Mouse (Mus musculus) stomach, postnatal 0 days (tissue): ENCODE data around the gene Tpk1. TPM values are rescaled to one million over a fixed set of nuclear protein-coding genes. Genes with fewer than 3 reads are reported as not detected.

Experiments used
- ATAC-seq: fragments of 200-750 bp; cut with Nextera tagmentation; 2 replicates; pipeline ENCODE4 v1.8.0; 2017; ENCODE audit not compliant: low FRiP score, low TSS enrichment
- DNase-seq: peaks from one replicate; pipeline ENCODE4 v3.0.0-alpha.2; 2016; ENCODE audit warnings: low spot score
- H3K27ac ChIP-seq: fragments of 300-500 bp; sonication (generic); replicated peaks from 2 replicates; pipeline ENCODE4 v1.5.1; 2014; ENCODE audit warnings: mild to moderate bottlenecking, control low read depth
- H3K27me3 ChIP-seq: fragments of 300-500 bp; sonication (generic); 2 replicates; pipeline ENCODE4 v1.6.1; 2014; ENCODE audit warnings: low read length; ENCODE audit not compliant: control insufficient read depth, insufficient read depth
- H3K36me3 ChIP-seq: fragments of 300-500 bp; sonication (generic); 2 replicates; pipeline ENCODE4 v1.6.1; 2014; ENCODE audit warnings: low read length, mixed read lengths; ENCODE audit not compliant: control insufficient read depth, insufficient read depth
- H3K4me1 ChIP-seq: fragments of 300-500 bp; sonication (generic); replicated peaks from 2 replicates; pipeline ENCODE4 v1.6.1; 2014; ENCODE audit warnings: antibody characterized with exemption; ENCODE audit not compliant: control insufficient read depth, insufficient read depth
- H3K4me2 ChIP-seq: fragments of 300-500 bp; sonication (generic); replicated peaks from 2 replicates; pipeline ENCODE4 v1.6.1; 2014; ENCODE audit warnings: low read depth, mild to moderate bottlenecking, control low read depth, moderate library complexity
- H3K4me3 ChIP-seq: fragments of 300-500 bp; sonication (generic); 2 replicates; pipeline ENCODE4 v1.5.1; 2014; ENCODE audit warnings: low read depth, low read length, control low read depth
- H3K9ac ChIP-seq: fragments of 300-500 bp; sonication (generic); 2 replicates; pipeline ENCODE4 v1.6.1; 2014; ENCODE audit warnings: mild to moderate bottlenecking, low read length, control low read depth, mixed read lengths
- H3K9me3 ChIP-seq: fragments of 300-500 bp; sonication (generic); 2 replicates; pipeline ENCODE4 v1.6.1; 2016; ENCODE audit warnings: low read length; ENCODE audit not compliant: control insufficient read depth
- CTCF ChIP-seq: IDR thresholded peaks from 2 replicates; pipeline ENCODE4 v1.5.1; 2016; ENCODE audit warnings: antibody characterized with exemption, low read depth, mild to moderate bottlenecking, moderate library complexity
- EP300 ChIP-seq: optimal IDR thresholded peaks from 2 replicates; pipeline ENCODE3; 2016; ENCODE audit warnings: antibody characterized with exemption
- WGBS: fragments of 180-500 bp; shearing (Covaris S2); extraction: QIAGEN DNeasy Blood & Tissue Kit; methylation state at CpG from one replicate; pipeline ENCODE4 v1.1.7; 2014; 5-methylcytosine and 5-hydroxymethylcytosine counted together
- polyA plus RNA-seq: library from polyadenylated mRNA; unstranded; fragments of >200 nt; fragmentation: Nextera tagmentation; extraction: Ambion mirVana; gene quantifications from 2 replicates; pipeline ENCODE4 v1.2.1, GENCODE M21; 2015

Tpk1 gene
- polyA plus RNA-seq, 1 experiment from 2014 or later: 21.4 TPM

GRCm38 (mm10) chr6:43442191-43442590 lies 223.9 kb downstream of the Tpk1 start:
- no peaks in the 10 kb centered on the region for H3K9me3 ChIP-seq
- no peak overlapping the region for H3K9ac ChIP-seq
- no peak overlapping the region for H3K4me2 ChIP-seq
- TF ChIP-seq CTCF (no peak), EP300 (no peak)
- WGBS: 79% methylated on average over 3 of the region's 3 CpGs
- H3K27me3 ChIP-seq: no peaks in the 10 kb centered on the region
- H3K36me3 ChIP-seq: no peaks in the 10 kb centered on the region
- ATAC-seq: no peak
- no peak overlapping the region for H3K4me3 ChIP-seq
- H3K4me1 ChIP-seq: no peaks in the 10 kb centered on the region
- H3K27ac ChIP-seq: no peak overlapping the region
- no peak for DNase-seq

DNA sequence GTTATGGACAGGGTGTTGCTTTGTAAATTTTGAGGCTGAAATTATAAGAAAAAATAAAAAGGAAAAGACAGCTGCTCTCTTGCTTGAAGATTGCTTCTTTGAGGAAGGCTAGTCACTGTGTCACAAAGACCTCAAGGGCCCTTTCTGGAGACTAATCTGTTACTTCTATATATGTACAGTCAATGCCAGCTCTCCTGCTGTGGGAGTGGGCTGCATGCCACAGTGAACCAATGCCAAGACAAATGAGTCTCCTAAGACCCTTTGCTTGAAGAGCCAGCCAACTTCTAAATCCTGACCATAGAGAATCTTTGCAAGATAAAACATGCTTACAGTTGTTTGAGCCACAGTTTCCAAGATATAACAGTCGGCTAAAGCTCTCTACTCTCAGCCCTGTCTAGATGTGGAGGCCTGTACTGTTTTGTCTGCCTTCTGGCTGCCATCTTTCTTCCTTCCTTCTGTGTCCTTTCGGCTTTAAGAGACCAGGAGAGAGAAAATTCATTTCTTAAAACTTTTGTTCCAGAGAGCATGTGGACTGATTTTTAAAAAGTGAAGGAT lies 230.0 kb downstream of the Tpk1 start:
- no peaks in the 10 kb centered on the region for H3K9me3 ChIP-seq
- H3K27ac ChIP-seq: no peak overlapping the region
- TF ChIP-seq CTCF: no peak
- TF ChIP-seq EP300: no peak
- H3K36me3 ChIP-seq: no peaks in the 10 kb centered on the region
- 52% methylated on average over 2 of the region's 2 CpGs for WGBS
- no peak overlapping the region for H3K4me2 ChIP-seq
- H3K4me1 ChIP-seq: no peaks in the 10 kb centered on the region
- H3K9ac ChIP-seq: no peak overlapping the region
- H3K27me3 ChIP-seq: no peaks in the 10 kb centered on the region
- H3K4me3 ChIP-seq: no peak overlapping the region
- ATAC-seq (no peak), DNase-seq (no peak)

DNA sequence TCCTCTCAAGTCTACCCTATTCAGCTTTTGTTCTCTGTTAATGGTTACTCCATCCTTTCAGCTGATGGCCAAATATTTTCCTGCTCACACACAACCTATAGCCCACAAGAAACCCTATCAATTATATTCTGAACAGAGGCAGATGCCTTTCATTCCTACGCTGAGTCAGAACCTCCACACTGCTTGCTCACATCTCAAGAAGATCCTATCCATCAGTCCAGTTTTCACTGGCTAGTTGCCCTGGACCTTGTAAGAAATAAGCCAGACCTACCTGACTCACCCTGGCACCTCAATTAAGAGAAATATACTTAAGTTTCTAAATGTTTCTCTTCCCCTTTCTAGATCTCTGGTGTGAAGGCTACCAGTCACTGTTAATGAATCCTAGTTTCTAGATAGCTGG lies 231.7 kb downstream of the Tpk1 start:
- no peak for TF ChIP-seq CTCF
- no peak for TF ChIP-seq EP300
- H3K4me2 ChIP-seq: no peak overlapping the region
- no peak overlapping the region for H3K4me3 ChIP-seq
- no peak overlapping the region for H3K9ac ChIP-seq
- no peaks in the 10 kb centered on the region for H3K9me3 ChIP-seq
- WGBS: 75% methylated on average over 1 of the region's 1 CpGs
- ATAC-seq (no peak), DNase-seq (no peak)
- H3K27ac ChIP-seq: no peak overlapping the region
- H3K4me1 ChIP-seq: no peaks in the 10 kb centered on the region
- H3K36me3 ChIP-seq: no peaks in the 10 kb centered on the region
- no peaks in the 10 kb centered on the region for H3K27me3 ChIP-seq

- WGBS: 36% methylated on average over 4 of the region's 4 CpGs
- no peaks in the 10 kb centered on the region for H3K36me3 ChIP-seq
Measured at GRCm38 (mm10) chr6:43424978-43425377, 241.1 kb downstream of the Tpk1 start.

DNA sequence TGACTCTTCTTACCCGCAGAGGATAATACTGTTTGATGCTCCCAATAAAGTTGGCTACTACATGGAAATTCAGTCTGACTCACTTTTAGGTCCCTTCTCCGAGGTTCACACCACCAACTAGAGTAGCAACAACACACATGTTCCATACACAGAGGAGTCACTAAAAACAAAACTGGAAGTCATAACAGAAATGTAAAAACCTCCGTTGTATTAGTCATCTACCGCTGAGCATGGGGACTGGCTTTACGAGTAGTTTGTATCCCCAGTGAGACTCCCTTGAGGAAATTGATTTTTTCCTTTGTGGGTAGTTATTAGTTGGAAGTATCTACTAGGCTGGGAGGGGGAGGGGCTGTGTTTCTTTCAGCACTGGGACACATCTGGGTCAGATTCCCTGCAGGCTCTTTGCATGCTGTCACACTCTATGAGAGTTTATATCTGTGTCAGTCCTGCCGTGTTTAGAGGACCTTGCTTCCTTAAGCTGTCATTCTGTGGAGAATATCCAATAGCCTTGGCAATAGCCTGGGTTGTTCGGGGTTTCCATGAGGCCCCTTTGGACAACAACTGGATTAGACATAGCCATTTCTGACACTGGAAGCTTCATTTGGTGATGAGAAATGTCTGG lies 245.6 kb downstream of the Tpk1 start:
- Histone ChIP-seq H3K4me3 (no peak overlapping the region), H3K4me2 (no peak overlapping the region), H3K9ac (no peak overlapping the region), H3K36me3 (no peaks in the 10 kb centered on the region), H3K9me3 (no peaks in the 10 kb centered on the region), H3K4me1 (no peaks in the 10 kb centered on the region), H3K27me3 (no peaks in the 10 kb centered on the region), H3K27ac (no peak overlapping the region)
- ATAC-seq (no peak), DNase-seq (no peak)
- WGBS: 62% methylated on average over 7 of the region's 7 CpGs
- no peak for TF ChIP-seq EP300
- TF ChIP-seq CTCF: no peak

More at GRCm38 (mm10) chr6:43424978-43425377, 241.1 kb downstream of the Tpk1 start:
- Histone ChIP-seq H3K9me3 (no peaks in the 10 kb centered on the region), H3K4me2 (no peak overlapping the region), H3K27ac (no peak overlapping the region), H3K4me1 (no peaks in the 10 kb centered on the region), H3K4me3 (no peak overlapping the region), H3K27me3 (no peaks in the 10 kb centered on the region), H3K9ac (no peak overlapping the region)
- ATAC-seq (no peak), DNase-seq (no peak)
- TF ChIP-seq CTCF (peak; percentile 48), EP300 (no peak)

DNA sequence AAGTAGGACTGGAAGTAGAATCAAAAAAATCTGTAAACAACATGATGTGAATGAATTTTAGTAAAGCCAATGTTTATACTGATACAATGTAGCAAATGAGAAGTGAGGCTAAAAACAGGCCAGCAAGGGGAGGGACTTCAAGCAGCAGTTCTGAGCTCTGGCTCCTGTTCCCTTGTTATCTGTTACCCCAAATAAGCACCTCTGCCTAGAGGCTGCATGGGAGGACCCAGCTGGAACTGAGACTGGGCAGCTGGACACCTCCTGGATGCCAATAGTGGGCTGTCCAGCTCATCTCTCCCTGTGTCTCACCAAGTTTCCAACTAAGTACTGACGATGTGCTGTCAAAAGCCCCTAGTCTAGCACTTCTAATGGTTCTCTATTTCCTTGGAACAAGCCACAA lies 257.1 kb downstream of the Tpk1 start:
- WGBS: 77% methylated on average over 1 of the region's 1 CpGs
- Histone ChIP-seq H3K36me3 (no peaks in the 10 kb centered on the region), H3K9ac (no peak overlapping the region), H3K4me3 (no peak overlapping the region), H3K27me3 (no peaks in the 10 kb centered on the region), H3K4me1 (no peaks in the 10 kb centered on the region), H3K4me2 (no peak overlapping the region), H3K27ac (no peak overlapping the region), H3K9me3 (no peaks in the 10 kb centered on the region)
- no peak for ATAC-seq
- TF ChIP-seq CTCF (no peak), EP300 (no peak)
- DNase-seq: no peak
